ENCODE assay signal across 9 mouse cellular contexts in genomic region chr9:14246016-14246799, GRCm38 (mm10). TPM values are rescaled to one million over a fixed set of nuclear protein-coding genes. Genes with fewer than 3 reads are reported as not detected.
DNase-seq lines count a peak whose midpoint lies in the region; ATAC-seq and TF ChIP-seq lines count a peak whose summit lies in the region.
"Had no signal": no experiment of that assay in that cellular context is flagged by ENCODE, and none has a peak within 500 bp of the region (broad histone marks: within the 10 kb centered on the region; RNA-seq: fewer than 3 reads in every experiment).

No protein-coding gene starts in this region.

- peak; percentile 80 for ATAC-seq in embryonic facial prominence, embryonic 14.5 days (ENCODE audit: low read depth)
- ATAC-seq in hindbrain, postnatal 0 days: peak; percentile 88
- ATAC-seq in midbrain, embryonic 13.5 days: peak; percentile 75

- WGBS in embryonic facial prominence, embryonic 14.5 days: 17% methylated on average over 11 of the region's 11 CpGs
- 24% methylated on average over 11 of the region's 11 CpGs for WGBS in hindbrain, postnatal 0 days
- 28% methylated on average over 11 of the region's 11 CpGs for WGBS in midbrain, embryonic 13.5 days

- no peak overlapping the region for H3K9ac ChIP-seq in embryonic facial prominence, embryonic 14.5 days (ENCODE audit: low read depth, low read length)
- H3K9ac ChIP-seq in hindbrain, postnatal 0 days (replicated peaks; ENCODE audit: low read length): no peak overlapping the region
- no peak overlapping the region for H3K9ac ChIP-seq in midbrain, embryonic 13.5 days (replicated peaks)

- peak overlapping the region; percentile 35 for H3K27ac ChIP-seq in embryonic facial prominence, embryonic 14.5 days (replicated peaks; ENCODE audit: low read depth, low read length)
- H3K27ac ChIP-seq in hindbrain, postnatal 0 days: peak overlapping the region; percentile 58; the same call in 1 of the 2 replicates
- no peak overlapping the region for H3K27ac ChIP-seq in midbrain, embryonic 13.5 days
- H3K27ac ChIP-seq: heart, adult 2 months had no signal

- H3K27me3 ChIP-seq in embryonic facial prominence, embryonic 14.5 days (replicated peaks; ENCODE audit: control insufficient read depth, insufficient read depth, low read length): no peaks in the 10 kb centered on the region
- no peaks in the 10 kb centered on the region for H3K27me3 ChIP-seq in hindbrain, postnatal 0 days (ENCODE audit: insufficient read depth, low read length)
- no peaks in the 10 kb centered on the region for H3K27me3 ChIP-seq in midbrain, embryonic 13.5 days

- no peaks in the 10 kb centered on the region for H3K36me3 ChIP-seq in embryonic facial prominence, embryonic 14.5 days (ENCODE audit: control insufficient read depth, insufficient read depth, low read length)
- H3K36me3 ChIP-seq in hindbrain, postnatal 0 days (ENCODE audit: insufficient read depth, low read length): no peaks in the 10 kb centered on the region
- no peaks in the 10 kb centered on the region for H3K36me3 ChIP-seq in midbrain, embryonic 13.5 days

- H3K4me2 ChIP-seq in embryonic facial prominence, embryonic 14.5 days (ENCODE audit: low read depth, low read length): no peak overlapping the region
- H3K4me2 ChIP-seq in hindbrain, postnatal 0 days (ENCODE audit: low read depth, low read length): no peak overlapping the region
- peak overlapping the region; percentile 17; the same call in 1 of the 2 replicates for H3K4me2 ChIP-seq in midbrain, embryonic 13.5 days (replicated peaks)

- DNase-seq in layer of hippocampus, adult 11-12 months (ENCODE audit: low spot score): peak; percentile 37
- DNase-seq in layer of hippocampus, adult 9-10 months (ENCODE audit: low spot score): no peak
- peak; percentile 86 for DNase-seq in embryonic facial prominence, embryonic 14.5 days (ENCODE audit: low spot score)
- DNase-seq in hindbrain, postnatal 0 days (ENCODE audit: low spot score): peak; percentile 83
- peak; percentile 14 for DNase-seq in left cerebral cortex, postnatal 4 days
- no peak for DNase-seq in ovary, adult 18-20 months (ENCODE audit: low spot score)
- no peak for DNase-seq in gastrocnemius, adult 18-20 months (ENCODE audit: low spot score)

- TF ChIP-seq CTCF in hindbrain, postnatal 0 days (IDR thresholded peaks at IDR 0.05; ENCODE audit: low read depth): no peak

- H3K9me3 ChIP-seq in embryonic facial prominence, embryonic 14.5 days (ENCODE audit: control insufficient read depth, low read length): no peaks in the 10 kb centered on the region
- H3K9me3 ChIP-seq in hindbrain, postnatal 0 days (ENCODE audit: low read length): no peaks in the 10 kb centered on the region
- no peaks in the 10 kb centered on the region for H3K9me3 ChIP-seq in midbrain, embryonic 13.5 days

- intact Hi-C loops in left cerebral cortex, postnatal 4 days (cut with DNase I): no loop called here

- H3K4me1 ChIP-seq in embryonic facial prominence, embryonic 14.5 days (ENCODE audit: control insufficient read depth, insufficient read depth, low read length): peaks cover 28% of the 10 kb centered on the region
- peaks cover 14% of the 10 kb centered on the region for H3K4me1 ChIP-seq in hindbrain, postnatal 0 days (ENCODE audit: insufficient read depth, low read length)
- H3K4me1 ChIP-seq in midbrain, embryonic 13.5 days (replicated peaks): peaks cover 18% of the 10 kb centered on the region

- no peak overlapping the region for H3K4me3 ChIP-seq in embryonic facial prominence, embryonic 14.5 days (ENCODE audit: low read depth, low read length)
- H3K4me3 ChIP-seq in hindbrain, postnatal 0 days (ENCODE audit: low read length): no peak overlapping the region
- H3K4me3 ChIP-seq in midbrain, embryonic 13.5 days (replicated peaks): no peak overlapping the region
- H3K4me3 ChIP-seq: heart, adult 2 months had no signal

RNA-seq across cellular contexts. Expression of gene Sesn3, which starts 28.7 kb away (rescaled TPM):
- polyA plus RNA-seq in embryonic facial prominence, embryonic 14.5 days (2014; fragmentation: Nextera tagmentation; extraction: Ambion mirVana): 21.7 and 25.8 TPM in 2 replicates
- 49.3 and 54.2 TPM in 2 replicates for total RNA-seq in hindbrain, postnatal 0 days (2014; rRNA removed)
- 24.0 and 24.1 TPM in 2 replicates for polyA plus RNA-seq in hindbrain, postnatal 0 days (2015; fragmentation: Nextera tagmentation; extraction: Ambion mirVana)
- 10 to 100 TPM; 70.1 to 73.3 TPM for total RNA-seq in left cerebral cortex, postnatal 4 days (2021)
- 17.6 and 18.8 TPM in 2 replicates for polyA plus RNA-seq in midbrain, embryonic 13.5 days (2015; fragmentation: Nextera tagmentation; extraction: Ambion mirVana)
- total RNA-seq in gastrocnemius, adult 18-20 months (2021): 10 to 100 TPM; 14.8 to 18.7 TPM

Comparison
In these comparisons a context has a peak if more than half of its experiments do, and no peak if none do; other contexts are left out.
1. DNase-seq: peak in layer of hippocampus, adult 11-12 months (single experiment), embryonic facial prominence, embryonic 14.5 days (single experiment), hindbrain, postnatal 0 days (single experiment) and left cerebral cortex, postnatal 4 days (single experiment); none in layer of hippocampus, adult 9-10 months (single experiment), ovary, adult 18-20 months (single experiment) and gastrocnemius, adult 18-20 months (single experiment).
2. Peak in every context shown above with its lines, with median percentiles within 50 percentile points of each other: ATAC-seq.